Mouse (Mus musculus): ENCODE results near the gene Ddx55. TPM values are rescaled to one million over a fixed set of nuclear protein-coding genes. Genes with fewer than 3 reads are reported as not detected.

Gene Ddx55
- 10 to 100 TPM; 42.3 to 42.4 TPM for total RNA-seq (2023)

GRCm38 (mm10) chr5:124552558-124553307 lies at the start of gene Ddx55:
Gene Ddx55 (plus strand): TSS chr5:124552864.

GRCm38 (mm10) chr5:124530655-124531582 lies 21.7 kb upstream of the Ddx55 start, which contains the start of gene Rilpl1:
Gene Rilpl1 (minus strand): TSS chr5:124531391.

DNA sequence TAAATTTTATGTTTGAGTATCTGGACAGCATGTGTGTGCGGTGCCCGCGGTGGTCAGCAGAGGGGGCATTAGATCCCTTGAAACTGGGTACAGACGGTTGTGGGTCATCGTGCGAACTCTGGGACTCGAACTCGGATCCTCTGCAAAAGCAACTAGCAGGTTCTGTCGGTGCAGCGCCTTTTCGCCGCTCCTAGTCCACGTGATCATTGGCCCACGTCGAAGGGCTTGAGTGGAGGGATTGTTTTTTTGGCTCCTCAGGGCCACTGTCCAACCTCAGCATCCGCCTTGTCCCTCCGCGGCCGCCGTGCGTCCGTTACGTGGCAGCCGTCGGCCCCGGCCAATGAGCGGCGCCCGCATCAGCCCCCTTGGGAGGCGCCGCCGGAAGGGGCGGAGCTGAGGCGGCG lies 12.3 kb upstream of the Ddx55 start, which contains the start of gene Tmed2:
Tmed2 (plus strand) TSS at position 313 of the 404 bp plus-strand sequence.

DNA sequence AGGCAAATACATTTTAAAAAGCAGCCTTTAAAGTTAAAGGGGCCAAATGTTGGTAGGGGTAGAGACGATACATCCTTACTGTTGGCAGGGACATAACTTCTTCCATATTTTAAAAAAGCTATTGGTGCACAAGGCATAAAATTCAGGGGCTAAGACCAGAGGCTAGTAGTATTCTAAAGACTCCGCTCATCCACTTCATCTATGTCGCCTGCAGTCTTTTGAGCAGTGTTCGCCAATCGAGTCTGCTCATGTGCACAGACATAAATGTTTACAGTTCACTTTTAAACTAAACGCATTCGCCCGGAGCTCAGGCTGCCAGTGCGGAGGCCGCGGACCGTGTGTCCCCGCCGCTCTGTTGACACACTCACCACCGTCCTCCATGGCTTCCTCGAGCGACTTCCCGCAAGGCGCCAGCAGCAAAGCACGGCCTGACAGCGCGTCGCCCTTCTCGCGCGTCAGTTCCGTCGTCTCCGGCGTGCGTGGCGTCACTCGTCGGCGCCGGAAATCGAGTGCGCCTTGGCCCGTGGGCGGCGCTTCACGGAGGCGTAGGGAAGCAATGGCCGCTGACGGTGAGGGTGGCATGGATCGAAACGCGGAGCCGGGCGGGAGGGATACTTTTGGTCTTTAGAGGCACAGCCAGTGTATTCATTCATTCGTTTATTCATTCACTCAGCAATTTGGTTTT lies 26.1 kb downstream of the Ddx55 start, which contains the start of the genes Eif2b1 and Gtf2h3:
Eif2b1 (minus strand) TSS at position 499 of the 685 bp plus-strand sequence.
Gtf2h3 (plus strand) TSS at position 508 of the 685 bp plus-strand sequence.

Other genes with a start within 250 kb of the Ddx55 start
- gene Mphosph9, start 224.9 kb upstream of the Ddx55 start, total RNA-seq (2023) = 10 to 100 TPM; 32.5 to 33.4 TPM
- gene 2810006K23Rik, start 224.8 kb upstream of the Ddx55 start, total RNA-seq (2023) = 1 to 10 TPM; 7.6 to 9.1 TPM
- gene Cdk2ap1, start 189.8 kb upstream of the Ddx55 start, total RNA-seq (2023) = 100 to 1,000 TPM; 117 to 124 TPM
- gene Sbno1, start 126.9 kb upstream of the Ddx55 start, total RNA-seq (2023) = 100 to 1,000 TPM; 222 to 225 TPM
- 10 to 100 TPM; 59.4 to 60.1 TPM for gene Kmt5a, start 112.9 kb upstream of the Ddx55 start, total RNA-seq (2023)
- 100 to 1,000 TPM; 130 to 175 TPM for gene Rilpl2, start 74.5 kb upstream of the Ddx55 start, total RNA-seq (2023)
- 10 to 100 TPM; 18.8 to 21.7 TPM for gene Snrnp35, start 69.7 kb upstream of the Ddx55 start, total RNA-seq (2023)
- gene Rilpl1, start 21.5 kb upstream of the Ddx55 start, total RNA-seq (2023) = 1 to 10 TPM; 2.1 to 2.5 TPM
- 100 to 1,000 TPM; 103 to 111 TPM for gene Tmed2, start 12.2 kb upstream of the Ddx55 start, total RNA-seq (2023)
- 10 to 100 TPM; 31.0 to 31.2 TPM for gene Eif2b1, start 26.3 kb downstream of the Ddx55 start, total RNA-seq (2023)
- gene Gtf2h3, start 26.3 kb downstream of the Ddx55 start, total RNA-seq (2023) = 10 to 100 TPM; 36.4 to 49.6 TPM
- 10 to 100 TPM; 54.6 to 61.2 TPM for gene Atp6v0a2, start 75.7 kb downstream of the Ddx55 start, total RNA-seq (2023)
- gene Dnah10, start 172.2 kb downstream of the Ddx55 start, total RNA-seq (2023) = not detected

All from B cell, adult 67 days (primary cell).